Mouse (Mus musculus) forebrain, postnatal 0 days (tissue): ENCODE measurements around the gene 1700001L19Rik. TPM values are rescaled to one million over a fixed set of nuclear protein-coding genes. Genes with fewer than 3 reads are reported as not detected.
A peak's percentile ranks its signal among the peaks of the same experiment; 100 is the strongest.

ENCODE experiments used
- ATAC-seq: fragments of 200-750 bp; cut with Nextera tagmentation; 2 replicates; pipeline ENCODE4 v1.8.0; 2017; ENCODE audit warnings: mild to moderate bottlenecking, moderate library complexity
- DNase-seq: peaks from one replicate; pipeline ENCODE4 v3.0.0-alpha.2; 2015
- H3K27ac ChIP-seq: fragments of 300-500 bp; sonication (generic); 2 replicates; pipeline ENCODE4 v1.5.1; 2014; ENCODE audit warnings: low read depth, mild to moderate bottlenecking, antibody characterized with exemption, low read length, moderate library complexity, mixed read lengths
- H3K27me3 ChIP-seq: fragments of 300-500 bp; sonication (generic); 2 replicates; pipeline ENCODE4 v1.6.1; 2014; ENCODE audit warnings: mild to moderate bottlenecking, low read length, mixed read lengths; ENCODE audit not compliant: insufficient read depth
- H3K36me3 ChIP-seq: fragments of 300-500 bp; sonication (generic); 2 replicates; pipeline ENCODE4 v1.6.1; 2014; ENCODE audit warnings: mild to moderate bottlenecking, moderate library complexity; ENCODE audit not compliant: insufficient read depth
- H3K4me1 ChIP-seq: fragments of 300-500 bp; sonication (generic); 2 replicates; pipeline ENCODE4 v1.6.1; 2014; ENCODE audit warnings: antibody characterized with exemption; ENCODE audit not compliant: insufficient read depth
- H3K4me2 ChIP-seq: fragments of 300-500 bp; sonication (generic); 2 replicates; pipeline ENCODE4 v1.6.1; 2014; ENCODE audit warnings: low read depth, mild to moderate bottlenecking, moderate library complexity
- H3K4me3 ChIP-seq: fragments of 300-500 bp; sonication (generic); 2 replicates; pipeline ENCODE4 v1.5.1; 2014; ENCODE audit warnings: low read depth, low read length, mixed read lengths
- H3K9ac ChIP-seq: fragments of 300-500 bp; sonication (generic); 2 replicates; pipeline ENCODE4 v1.6.1; 2014; ENCODE audit warnings: mild to moderate bottlenecking
- H3K9me3 ChIP-seq: fragments of 300-500 bp; sonication (generic); 2 replicates; pipeline ENCODE4 v1.6.1; 2016; ENCODE audit warnings: low read length
- CTCF ChIP-seq: sonication (generic); IDR thresholded peaks from 2 replicates; pipeline ENCODE4 v1.5.1; 2016; ENCODE audit warnings: antibody characterized with exemption, control low read depth, low read depth
- WGBS: fragments of 180-500 bp; shearing (Covaris S2); extraction: QIAGEN DNeasy Blood & Tissue Kit; methylation state at CpG from one replicate; pipeline ENCODE4 v1.1.7; 2014; 5-methylcytosine and 5-hydroxymethylcytosine counted together
- polyA plus RNA-seq: library from polyadenylated mRNA; unstranded; fragments of >200 nt; fragmentation: Nextera tagmentation; extraction: Ambion mirVana; gene quantifications from 2 replicates; pipeline ENCODE4 v1.2.1, GENCODE M21; 2015
- total RNA-seq: library from RNA; depleted of rRNA; stranded (reverse); fragments of >200 nt; gene quantifications from 2 replicates; pipeline ENCODE4 v1.2.3, GENCODE M21; 2014

Gene 1700001L19Rik
- total and polyA plus RNA-seq, 2 experiments from 2014 or later: 9.4 to 16.5 TPM

- Histone ChIP-seq H3K9me3 (no peaks in the 10 kb centered on the region), H3K4me3 (no peak overlapping the region), H3K27ac (no peak overlapping the region), H3K4me1 (no peaks in the 10 kb centered on the region), H3K27me3 (no peaks in the 10 kb centered on the region), H3K9ac (no peak overlapping the region), H3K4me2 (no peak overlapping the region), H3K36me3 (peaks cover 58% of the 10 kb centered on the region)
- WGBS: 65% methylated on average over 10 of the region's 10 CpGs
- ATAC-seq (no peak), DNase-seq (no peak)
- TF ChIP-seq CTCF: no peak
These were observed 24.0 kb upstream of the 1700001L19Rik start for GRCm38 (mm10) chr13:68572966-68573913.

GRCm38 (mm10) chr13:68574398-68574797 lies 22.8 kb upstream of the 1700001L19Rik start:
- DNase-seq: no peak
- Histone ChIP-seq H3K4me3 (no peak overlapping the region), H3K9ac (no peak overlapping the region), H3K9me3 (no peaks in the 10 kb centered on the region), H3K4me2 (no peak overlapping the region), H3K4me1 (no peaks in the 10 kb centered on the region), H3K27me3 (no peaks in the 10 kb centered on the region), H3K27ac (no peak overlapping the region), H3K36me3 (peaks cover 54% of the 10 kb centered on the region)
- WGBS: 77% methylated on average over 4 of the region's 4 CpGs
- no peak for TF ChIP-seq CTCF
- no peak for ATAC-seq

- no peak overlapping the region for H3K4me3 ChIP-seq
- 70% methylated on average over 7 of the region's 7 CpGs for WGBS
- no peak overlapping the region for H3K27ac ChIP-seq
- no peak for TF ChIP-seq CTCF
- no peak overlapping the region for H3K4me2 ChIP-seq
- DNase-seq: peak; percentile 32
- peaks cover 32% of the 10 kb centered on the region for H3K36me3 ChIP-seq
- no peak overlapping the region for H3K9ac ChIP-seq
- no peaks in the 10 kb centered on the region for H3K9me3 ChIP-seq
- peaks cover 5% of the 10 kb centered on the region; the same call in 1 of the 2 replicates for H3K4me1 ChIP-seq
- no peaks in the 10 kb centered on the region for H3K27me3 ChIP-seq
- ATAC-seq: no peak
These were observed 19.3 kb upstream of the 1700001L19Rik start for GRCm38 (mm10) chr13:68577945-68578344.

DNA sequence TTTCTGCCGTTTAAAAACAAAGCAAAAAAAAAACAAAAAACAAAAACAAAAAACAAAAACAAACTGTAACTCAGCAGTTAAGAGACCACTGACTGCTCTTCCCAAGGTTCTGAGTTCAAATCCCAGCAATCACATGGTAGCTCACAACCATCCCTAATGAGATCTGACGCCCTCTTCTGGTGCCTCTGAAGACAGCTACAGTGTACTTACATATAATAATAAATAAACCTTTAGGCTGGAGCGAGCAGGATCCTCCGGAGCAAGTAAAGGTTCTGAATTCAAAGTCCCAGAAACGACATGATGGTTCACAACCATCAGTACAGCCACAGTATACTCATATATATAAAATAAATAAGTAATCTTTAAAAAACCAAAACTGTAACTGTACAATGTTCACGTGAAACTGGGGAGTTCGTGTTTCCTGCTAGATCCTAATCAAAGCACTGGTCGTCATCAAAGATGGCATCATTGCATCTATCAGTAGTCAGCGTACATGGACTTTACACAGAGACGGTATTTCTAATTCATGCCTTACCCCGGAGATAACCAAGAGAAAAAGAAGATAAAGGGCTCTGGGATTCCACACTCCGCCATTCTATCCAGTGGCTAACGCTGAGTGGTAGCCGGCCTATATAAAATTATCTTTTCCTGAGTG lies 16.0 kb upstream of the 1700001L19Rik start:
- TF ChIP-seq CTCF: 0 out of 2 replicates have a peak, but pooled peaks have one; percentile 18
- Histone ChIP-seq H3K9me3 (no peaks in the 10 kb centered on the region), H3K27me3 (no peaks in the 10 kb centered on the region), H3K4me3 (peak overlapping the region; percentile 83), H3K4me2 (peak overlapping the region; percentile 84), H3K9ac (peak overlapping the region; percentile 74), H3K4me1 (peaks cover 5% of the 10 kb centered on the region; the same call in 1 of the 2 replicates), H3K27ac (peak overlapping the region; percentile 78), H3K36me3 (peaks cover 36% of the 10 kb centered on the region)
- ATAC-seq (no peak), DNase-seq (no peak)
- 26% methylated on average over 14 of the region's 14 CpGs for WGBS

GRCm38 (mm10) chr13:68581747-68582516 lies 15.3 kb upstream of the 1700001L19Rik start, which contains the start of the genes Mtrr and Fastkd3:
Gene Mtrr, minus strand, starts transcription at chr13:68582149.
Gene Fastkd3, plus strand, starts transcription at chr13:68582234.
- WGBS: 1% methylated on average over 81 of the region's 81 CpGs
- DNase-seq: peak; percentile 99
- Histone ChIP-seq H3K4me2 (peak within 1 kb of the TSS; percentile 84), H3K4me3 (peak within 1 kb of the TSS; percentile 83), H3K27ac (peak within 1 kb of the TSS; percentile 78), H3K36me3 (peaks cover 33% of the 10 kb centered on the region), H3K4me1 (peaks cover 5% of the 10 kb centered on the region; the same call in 1 of the 2 replicates), H3K9ac (peak within 1 kb of the TSS; percentile 74), H3K27me3 (no peaks in the 10 kb centered on the region), H3K9me3 (no peaks in the 10 kb centered on the region)
- peak; percentile 100 for ATAC-seq
- no peak for TF ChIP-seq CTCF

DNA sequence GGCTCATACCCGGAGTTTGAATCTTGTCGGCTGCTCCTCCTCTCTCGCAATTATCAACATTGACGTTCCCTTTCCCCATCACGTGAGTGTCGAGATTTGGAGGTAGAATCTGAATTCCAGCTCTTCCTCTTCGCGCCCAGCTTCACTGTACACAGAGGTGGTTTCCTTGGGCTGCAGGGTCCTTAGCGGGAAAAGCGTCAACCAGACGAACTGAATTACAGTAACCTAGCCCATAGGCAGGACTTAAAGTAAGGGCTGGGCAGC lies 14.8 kb upstream of the 1700001L19Rik start:
- Histone ChIP-seq H3K27me3 (no peaks in the 10 kb centered on the region), H3K9ac (peak overlapping the region; percentile 74), H3K36me3 (peaks cover 31% of the 10 kb centered on the region), H3K9me3 (no peaks in the 10 kb centered on the region), H3K4me2 (peak overlapping the region; percentile 84), H3K27ac (peak overlapping the region; percentile 78), H3K4me3 (peak overlapping the region; percentile 83), H3K4me1 (peaks cover 5% of the 10 kb centered on the region; the same call in 1 of the 2 replicates)
- no peak for DNase-seq
- under 1% methylated on average over 11 of the region's 11 CpGs for WGBS
- ATAC-seq: no peak
- TF ChIP-seq CTCF: no peak
